Comparison of ENCODE assay signal across 29 mouse cellular contexts in genomic region chr5:122873573-122873972, GRCm38 (mm10). TPM values are rescaled to one million over a fixed set of nuclear protein-coding genes. Genes with fewer than 3 reads are reported as not detected.
DNase-seq lines count a peak whose midpoint lies in the region; ATAC-seq and TF ChIP-seq lines count a peak whose summit lies in the region.
"Had no signal": no experiment of that assay in that cellular context is flagged by ENCODE, and none has a peak within 500 bp of the region (broad histone marks: within the 10 kb centered on the region; RNA-seq: fewer than 3 reads in every experiment).

No protein-coding gene starts in this region.

- 11% methylated on average over 2 of the region's 2 CpGs for WGBS in cerebellum, adult 2 months
- WGBS in lung, postnatal 0 days = 65% methylated on average over 2 of the region's 2 CpGs
- WGBS in forebrain, embryonic 12.5 days = 79% methylated on average over 2 of the region's 2 CpGs

- H3K9me3 ChIP-seq in lung, postnatal 0 days (ENCODE audit: low read length) = no peaks in the 10 kb centered on the region
- no peaks in the 10 kb centered on the region for H3K9me3 ChIP-seq in forebrain, embryonic 12.5 days
- H3K9me3 ChIP-seq: embryonic facial prominence, embryonic 10.5 days; forebrain, embryonic 10.5 days; heart, embryonic 15.5 days; hindbrain, embryonic 15.5 days; limb, embryonic 10.5 days; midbrain, embryonic 10.5 days; neural tube, embryonic 15.5 days; stomach, embryonic 15.5 days had no signal

- H3K4me3 ChIP-seq in cerebellum, adult 2 months (replicated peaks; ENCODE audit: insufficient read depth, low read depth, low read length) = no peak overlapping the region
- no peak overlapping the region for H3K4me3 ChIP-seq in lung, postnatal 0 days (ENCODE audit: low read depth, low read length)
- no peak overlapping the region for H3K4me3 ChIP-seq in forebrain, embryonic 12.5 days (replicated peaks)
- H3K4me3 ChIP-seq: embryonic facial prominence, embryonic 10.5 days; forebrain, embryonic 10.5 days; heart, embryonic 15.5 days; hindbrain, embryonic 15.5 days; limb, embryonic 10.5 days; midbrain, embryonic 10.5 days; neural tube, embryonic 15.5 days; stomach, embryonic 15.5 days had no signal

- H3K36me3 ChIP-seq in lung, postnatal 0 days (ENCODE audit: insufficient read depth, low read length) = peaks cover 15% of the 10 kb centered on the region
- H3K36me3 ChIP-seq in forebrain, embryonic 12.5 days (replicated peaks) = peaks cover 58% of the 10 kb centered on the region

- DNase-seq in testis, postnatal 10 days (ENCODE audit: low spot score) = peak; percentile 23
- DNase-seq in testis, postnatal 14 days (ENCODE audit: low spot score) = no peak
- peak; percentile 69 to 87 for DNase-seq in cerebellum, adult 2 months
- DNase-seq in cerebellum, postnatal 25 days = peak; percentile 69 to 71
- no peak for DNase-seq in embryo, embryonic 9.5 days (ENCODE audit: extremely low spot score)
- no peak for DNase-seq in lung, postnatal 0 days (ENCODE audit: low spot score)
- DNase-seq: adrenal gland, adult 8-10 months; B cell, adult 2 months; forebrain, postnatal 0 days; gastrocnemius, postnatal 36 days; heart, postnatal 36 days; kidney, adult 8-10 months; kidney, postnatal 10 days; liver; liver, postnatal 0 days; lung, postnatal 10 days; right cerebral cortex, adult 18-20 months; right cerebral cortex, postnatal 4 days; thymus, postnatal 14 days had no signal

- ATAC-seq in lung, postnatal 0 days = no peak
- ATAC-seq in forebrain, embryonic 12.5 days (ENCODE audit: low FRiP score) = no peak
- ATAC-seq: activated CD4-positive, CD25-positive, alpha-beta regulatory T cell, adult 4 months; forebrain, postnatal 0 days; liver, postnatal 0 days had no signal

- no peak overlapping the region for H3K9ac ChIP-seq in lung, postnatal 0 days (replicated peaks; ENCODE audit: low read depth)
- no peak overlapping the region for H3K9ac ChIP-seq in forebrain, embryonic 12.5 days
- H3K9ac ChIP-seq: forebrain, postnatal 0 days; heart, embryonic 15.5 days; hindbrain, embryonic 15.5 days; liver, postnatal 0 days; neural tube, embryonic 15.5 days; stomach, embryonic 15.5 days had no signal

- H3K27me3 ChIP-seq in cerebellum, adult 2 months (ENCODE audit: control insufficient read depth, insufficient read depth, low read length) = no peaks in the 10 kb centered on the region
- no peaks in the 10 kb centered on the region for H3K27me3 ChIP-seq in lung, postnatal 0 days (replicated peaks; ENCODE audit: insufficient read depth, low read length)
- no peaks in the 10 kb centered on the region for H3K27me3 ChIP-seq in forebrain, embryonic 12.5 days
- H3K27me3 ChIP-seq: heart, embryonic 15.5 days; hindbrain, embryonic 15.5 days; neural tube, embryonic 15.5 days; stomach, embryonic 15.5 days had no signal

- H3K27ac ChIP-seq in cerebellum, adult 2 months (ENCODE audit: insufficient read depth, low read length) = peak overlapping the region; percentile 39; the same call in 1 of the 2 replicates
- H3K27ac ChIP-seq in lung, postnatal 0 days (ENCODE audit: low read length) = no peak overlapping the region
- no peak overlapping the region for H3K27ac ChIP-seq in forebrain, embryonic 12.5 days
- H3K27ac ChIP-seq: embryonic facial prominence, embryonic 10.5 days; forebrain, embryonic 10.5 days; heart, embryonic 15.5 days; hindbrain, embryonic 15.5 days; limb, embryonic 10.5 days; midbrain, embryonic 10.5 days; neural tube, embryonic 15.5 days; stomach, embryonic 15.5 days had no signal

- no peak for TF ChIP-seq EP300 in lung, postnatal 0 days (IDR thresholded peaks at IDR 0.05)

- no peak for TF ChIP-seq POLR2A in cerebellum, adult 2 months (IDR thresholded peaks at IDR 0.05; ENCODE audit: borderline replicate concordance, insufficient read depth, low read length)

- peaks cover 8% of the 10 kb centered on the region; the same call in 1 of the 2 replicates for H3K4me1 ChIP-seq in cerebellum, adult 2 months (ENCODE audit: control insufficient read depth, insufficient read depth, low read length)
- no peaks in the 10 kb centered on the region for H3K4me1 ChIP-seq in lung, postnatal 0 days (ENCODE audit: insufficient read depth, low read depth, low read length)
- H3K4me1 ChIP-seq in forebrain, embryonic 12.5 days = no peaks in the 10 kb centered on the region
- H3K4me1 ChIP-seq: embryonic facial prominence, embryonic 10.5 days; forebrain, embryonic 10.5 days; heart, embryonic 15.5 days; hindbrain, embryonic 15.5 days; limb, embryonic 10.5 days; midbrain, embryonic 10.5 days; neural tube, embryonic 15.5 days; stomach, embryonic 15.5 days had no signal

- TF ChIP-seq CTCF in cerebellum, adult 2 months (IDR thresholded peaks at IDR 0.05; ENCODE audit: borderline replicate concordance, insufficient read depth, low read depth, low read length) = no peak
- no peak for TF ChIP-seq CTCF in lung, postnatal 0 days (IDR thresholded peaks at IDR 0.05)

- H3K4me2 ChIP-seq in lung, postnatal 0 days (replicated peaks; ENCODE audit: low read depth, low read length) = no peak overlapping the region
- H3K4me2 ChIP-seq in forebrain, embryonic 12.5 days = no peak overlapping the region
- H3K4me2 ChIP-seq: heart, embryonic 15.5 days; hindbrain, embryonic 15.5 days; neural tube, embryonic 15.5 days; stomach, embryonic 15.5 days had no signal

RNA-seq across cellular contexts. Expression of gene Rnf34, which starts 23.7 kb away (rescaled TPM):
- polyA plus RNA-seq in cerebellum, adult 2 months (2012; rRNA removed) = 44.8 and 45.6 TPM in 2 replicates
- 24.3 and 24.7 TPM in 2 replicates for polyA plus RNA-seq in lung, postnatal 0 days (2015; fragmentation: Nextera tagmentation; extraction: Ambion mirVana)
- 44.1 and 50.1 TPM in 2 replicates for polyA plus RNA-seq in forebrain, embryonic 12.5 days (2016; fragmentation: Nextera tagmentation; extraction: Ambion mirVana)

RNA-seq across cellular contexts. Expression of gene Anapc5, which starts 52.4 kb away (rescaled TPM):
- polyA plus RNA-seq in cerebellum, adult 2 months (2012; rRNA removed) = 325 and 326 TPM in 2 replicates
- polyA plus RNA-seq in lung, postnatal 0 days (2015; fragmentation: Nextera tagmentation; extraction: Ambion mirVana) = 166 and 180 TPM in 2 replicates
- polyA plus RNA-seq in forebrain, embryonic 12.5 days (2016; fragmentation: Nextera tagmentation; extraction: Ambion mirVana) = 563 and 568 TPM in 2 replicates

Comparison
In these comparisons a context has a peak if more than half of its experiments do, and no peak if none do; other contexts are left out.
1. DNase-seq: peak in testis, postnatal 10 days (single experiment), cerebellum, adult 2 months (2 of 2) and cerebellum, postnatal 25 days (2 of 2); none in testis, postnatal 14 days (single experiment), embryo, embryonic 9.5 days (single experiment) and lung, postnatal 0 days (single experiment).